Mouse (Mus musculus) liver, postnatal 0 days (tissue): Measurements from ENCODE around the gene Olfr218. TPM values are rescaled to one million over a fixed set of nuclear protein-coding genes. Genes with fewer than 3 reads are reported as not detected.

Experiments
- ATAC-seq: fragments of 200-750 bp; cut with Nextera tagmentation; 2 replicates; pipeline ENCODE4 v1.8.0; 2017; ENCODE audit warnings: mild to moderate bottlenecking, moderate library complexity
- DNase-seq: peaks from one replicate; pipeline ENCODE4 v3.0.0-alpha.2; 2016
- H3K27ac ChIP-seq: fragments of 300-500 bp; sonication (generic); 2 replicates; pipeline ENCODE4 v1.5.1; 2014; ENCODE audit warnings: antibody characterized with exemption, moderate library complexity, mild to moderate bottlenecking, low read depth
- H3K27me3 ChIP-seq: fragments of 300-500 bp; sonication (generic); 2 replicates; pipeline ENCODE4 v1.6.1; 2014; ENCODE audit warnings: low read length, control low read depth, mixed read lengths; ENCODE audit not compliant: insufficient read depth
- H3K36me3 ChIP-seq: fragments of 300-500 bp; sonication (generic); replicated peaks from 2 replicates; pipeline ENCODE4 v1.6.1; 2014; ENCODE audit warnings: mild to moderate bottlenecking, control low read depth, low read length, moderate library complexity, mixed read lengths; ENCODE audit not compliant: insufficient read depth
- H3K4me1 ChIP-seq: fragments of 300-500 bp; sonication (generic); 2 replicates; pipeline ENCODE4 v1.6.1; 2014; ENCODE audit warnings: antibody characterized with exemption, mild to moderate bottlenecking, control low read depth; ENCODE audit not compliant: insufficient read depth
- H3K4me2 ChIP-seq: fragments of 300-500 bp; sonication (generic); 2 replicates; pipeline ENCODE4 v1.6.1; 2014; ENCODE audit warnings: low read depth, mild to moderate bottlenecking, low read length, moderate library complexity, mixed read lengths
- H3K4me3 ChIP-seq: fragments of 300-500 bp; sonication (generic); 2 replicates; pipeline ENCODE4 v1.5.1; 2014; ENCODE audit warnings: low read depth, low read length
- H3K9ac ChIP-seq: fragments of 300-500 bp; sonication (generic); replicated peaks from 2 replicates; pipeline ENCODE4 v1.6.1; 2014; ENCODE audit warnings: mild to moderate bottlenecking, moderate library complexity
- H3K9me3 ChIP-seq: fragments of 300-500 bp; sonication (generic); 2 replicates; pipeline ENCODE4 v1.6.1; 2016; ENCODE audit warnings: mild to moderate bottlenecking, control low read depth, low read length, mixed read lengths
- CTCF ChIP-seq: sonication (generic); IDR thresholded peaks from 2 replicates; pipeline ENCODE4 v1.5.1; 2016; ENCODE audit warnings: antibody characterized with exemption, low read depth
- EP300 ChIP-seq: IDR thresholded peaks from 2 replicates; pipeline ENCODE4 v1.6.1; 2016; ENCODE audit warnings: antibody characterized with exemption, low read depth, mild to moderate bottlenecking
- WGBS: fragments of 180-500 bp; shearing (Covaris S2); extraction: QIAGEN DNeasy Blood & Tissue Kit; methylation state at CpG from one replicate; pipeline ENCODE4 v1.1.7; 2014; ENCODE audit not compliant: insufficient replicate concordance; 5-methylcytosine and 5-hydroxymethylcytosine counted together
- polyA plus RNA-seq: library from polyadenylated mRNA; unstranded; fragments of >200 nt; fragmentation: Nextera tagmentation; extraction: Ambion mirVana; gene quantifications from 2 replicates; pipeline ENCODE4 v1.2.1, GENCODE M21; 2015

Gene Olfr218
- polyA plus RNA-seq: not detected in 2 replicates

DNA sequence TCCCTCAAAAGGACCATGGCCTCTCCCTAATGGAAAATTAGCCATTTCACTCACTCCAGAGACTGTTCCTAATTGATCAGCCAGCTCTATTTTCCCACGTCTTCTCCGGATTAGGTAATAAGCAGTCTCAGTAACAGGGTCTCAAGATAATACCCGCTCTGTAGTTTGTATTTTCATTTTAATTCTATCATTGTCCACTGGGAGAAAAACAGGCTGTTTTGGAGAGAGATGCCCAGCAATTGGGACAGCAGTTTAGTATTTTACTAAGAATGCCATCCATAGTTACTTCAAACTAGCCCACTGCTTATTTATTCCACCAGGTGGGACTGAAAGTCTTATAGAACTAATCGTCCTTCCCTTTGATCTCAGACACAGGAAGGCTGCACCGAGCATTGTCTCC lies at the start of gene Olfr218:
Gene Olfr218, plus strand, starts transcription at position 301 of the 400 bp plus-strand sequence.
- DNase-seq (no peak), ATAC-seq (no peak)
- Histone ChIP-seq H3K4me1 (no peaks in the 10 kb centered on the region), H3K27ac (no peak within 1 kb of the TSS), H3K4me2 (no peak within 1 kb of the TSS), H3K9ac (no peak within 1 kb of the TSS), H3K27me3 (no peaks in the 10 kb centered on the region), H3K9me3 (no peaks in the 10 kb centered on the region), H3K36me3 (no peaks in the 10 kb centered on the region), H3K4me3 (no peak within 1 kb of the TSS)
- TF ChIP-seq EP300 (no peak), CTCF (no peak)
- WGBS: 71% methylated on average over 5 of the region's 5 CpGs

DNA sequence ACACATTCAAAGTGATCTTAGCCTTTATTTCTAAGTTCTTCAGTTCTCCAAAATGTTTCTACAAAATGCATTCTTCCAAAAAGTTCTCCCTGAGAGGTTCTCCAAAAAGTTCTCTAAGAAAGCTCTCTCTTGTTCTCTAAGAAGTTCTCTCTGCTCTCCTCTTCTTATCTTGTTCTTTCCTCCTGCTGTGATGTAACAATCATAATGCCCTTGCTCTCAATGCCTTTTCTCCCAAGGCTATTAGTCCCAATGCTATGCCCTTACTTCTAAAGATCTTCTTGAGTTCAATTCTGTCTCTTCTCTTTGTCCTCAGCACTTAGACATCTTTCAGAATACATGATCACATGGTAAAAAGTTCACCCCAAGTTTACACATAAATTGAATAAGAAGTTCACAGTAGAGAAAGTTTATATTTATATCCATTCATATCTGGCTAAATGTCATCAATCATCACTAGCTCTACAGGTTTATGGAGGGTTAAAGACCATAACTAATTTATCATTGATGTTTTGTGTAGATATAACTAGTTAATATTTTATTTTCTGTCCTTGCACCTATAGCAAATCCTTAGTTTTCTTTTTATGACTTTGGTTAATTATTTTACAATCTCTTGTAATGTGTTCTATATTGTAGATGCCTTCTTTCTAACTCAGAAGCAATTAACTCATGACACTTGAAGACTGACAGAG lies 23.3 kb upstream of the Olfr218 start:
- Histone ChIP-seq H3K9ac (no peak overlapping the region), H3K36me3 (no peaks in the 10 kb centered on the region), H3K4me1 (no peaks in the 10 kb centered on the region), H3K4me2 (no peak overlapping the region), H3K27me3 (no peaks in the 10 kb centered on the region), H3K27ac (no peak overlapping the region), H3K4me3 (no peak overlapping the region), H3K9me3 (no peaks in the 10 kb centered on the region)
- ATAC-seq (no peak), DNase-seq (no peak)
- no peak for TF ChIP-seq EP300
- TF ChIP-seq CTCF: no peak

GRCm38 (mm10) chr1:173190540-173190939 lies 7.1 kb upstream of the Olfr218 start, which contains the start of gene Olfr1406:
TSS of gene Olfr1406 (minus strand) at chr1:173190640.
- Histone ChIP-seq H3K36me3 (no peaks in the 10 kb centered on the region), H3K27ac (no peak within 1 kb of the TSS), H3K4me3 (no peak within 1 kb of the TSS), H3K9ac (no peak within 1 kb of the TSS), H3K27me3 (no peaks in the 10 kb centered on the region), H3K4me2 (no peak within 1 kb of the TSS), H3K4me1 (no peaks in the 10 kb centered on the region), H3K9me3 (no peaks in the 10 kb centered on the region)
- TF ChIP-seq CTCF (no peak), EP300 (no peak)
- no peak for DNase-seq
- no peak for ATAC-seq
- 44% methylated on average over 3 of the region's 3 CpGs for WGBS

DNA sequence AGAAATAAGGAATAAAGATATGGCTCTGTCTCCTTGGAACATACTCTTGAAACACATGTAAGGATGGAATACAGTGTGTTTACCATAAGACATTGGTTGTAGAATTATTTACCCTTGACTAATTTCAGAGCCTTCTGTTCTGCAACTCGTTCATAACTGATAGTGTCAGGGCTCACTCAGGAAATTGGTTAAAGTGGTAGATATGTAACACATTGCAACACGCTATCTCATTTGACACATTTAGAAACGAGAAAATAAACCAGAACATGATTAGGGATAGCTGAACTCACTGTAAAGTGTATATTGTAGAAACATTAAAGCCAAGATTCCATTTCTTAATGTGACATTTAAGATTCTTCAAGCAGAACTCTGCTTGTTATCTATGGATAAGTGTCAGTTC lies 5.5 kb upstream of the Olfr218 start:
- WGBS: 48% methylated on average over 3 of the region's 3 CpGs
- Histone ChIP-seq H3K4me1 (no peaks in the 10 kb centered on the region), H3K4me3 (no peak overlapping the region), H3K9me3 (no peaks in the 10 kb centered on the region), H3K27me3 (no peaks in the 10 kb centered on the region), H3K4me2 (no peak overlapping the region), H3K9ac (no peak overlapping the region), H3K36me3 (no peaks in the 10 kb centered on the region), H3K27ac (no peak overlapping the region)
- no peak for DNase-seq
- ATAC-seq: no peak
- TF ChIP-seq CTCF (no peak), EP300 (no peak)

DNA sequence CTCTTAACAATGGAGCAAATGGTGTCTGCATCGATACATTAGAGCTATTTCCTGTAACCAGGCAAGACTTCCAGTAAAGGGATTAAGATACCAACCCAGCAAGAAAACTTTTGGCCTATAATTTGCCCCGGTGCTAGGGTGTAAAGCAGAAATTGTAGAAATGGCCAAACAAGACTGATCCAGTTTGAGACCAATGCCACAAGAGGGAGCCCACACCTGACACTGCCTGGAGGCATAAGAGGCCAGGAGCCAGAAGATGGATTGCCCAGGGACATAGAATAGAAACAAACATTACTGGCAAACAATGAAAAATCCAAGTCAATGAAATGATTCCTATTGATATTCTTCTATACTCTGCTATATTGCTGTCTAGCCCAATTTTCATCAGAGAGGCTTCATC lies 1.2 kb upstream of the Olfr218 start:
- H3K4me2 ChIP-seq: no peak overlapping the region
- DNase-seq (no peak), ATAC-seq (no peak)
- H3K4me3 ChIP-seq: no peak overlapping the region
- H3K36me3 ChIP-seq: no peaks in the 10 kb centered on the region
- TF ChIP-seq EP300 (no peak), CTCF (no peak)
- H3K9me3 ChIP-seq: no peaks in the 10 kb centered on the region
- no peaks in the 10 kb centered on the region for H3K4me1 ChIP-seq
- no peak overlapping the region for H3K9ac ChIP-seq
- H3K27ac ChIP-seq: no peak overlapping the region
- 60% methylated on average over 2 of the region's 2 CpGs for WGBS
- H3K27me3 ChIP-seq: no peaks in the 10 kb centered on the region

GRCm38 (mm10) chr1:173212092-173212491 lies 14.5 kb downstream of the Olfr218 start, which contains the start of gene Olfr1404:
TSS of gene Olfr1404 (plus strand) at chr1:173212392.
- ATAC-seq: no peak
- WGBS: 67% methylated on average over 5 of the region's 5 CpGs

More at GRCm38 (mm10) chr1:173212092-173212491, 14.5 kb downstream of the Olfr218 start, which contains the start of gene Olfr1404:
- Histone ChIP-seq H3K4me1 (no peaks in the 10 kb centered on the region), H3K9me3 (0 out of 2 replicates have a peak, but pooled peaks cover 2% of the 10 kb centered on the region), H3K4me3 (no peak within 1 kb of the TSS), H3K4me2 (no peak within 1 kb of the TSS), H3K36me3 (no peaks in the 10 kb centered on the region), H3K27ac (no peak within 1 kb of the TSS), H3K27me3 (no peaks in the 10 kb centered on the region), H3K9ac (no peak within 1 kb of the TSS)
- DNase-seq: no peak
- TF ChIP-seq EP300 (no peak), CTCF (no peak)
